Mouse (Mus musculus) gastrocnemius, adult 18-20 months (tissue): Measurements from ENCODE around the gene Bysl. TPM values are rescaled to one million over a fixed set of nuclear protein-coding genes. Genes with fewer than 3 reads are reported as not detected.

Experiments
- DNase-seq: peaks from one replicate; pipeline ENCODE4 v3.0.0; 2021; ENCODE audit warnings: low spot score
- total RNA-seq, 2 experiments: library from RNA; stranded (reverse); gene quantifications; 2 replicates each; pipeline ENCODE4 v1.2.3; 2021

The Bysl gene
- total RNA-seq, 2 experiments from 2014 or later: 13.9 to 15.3 TPM

DNA sequence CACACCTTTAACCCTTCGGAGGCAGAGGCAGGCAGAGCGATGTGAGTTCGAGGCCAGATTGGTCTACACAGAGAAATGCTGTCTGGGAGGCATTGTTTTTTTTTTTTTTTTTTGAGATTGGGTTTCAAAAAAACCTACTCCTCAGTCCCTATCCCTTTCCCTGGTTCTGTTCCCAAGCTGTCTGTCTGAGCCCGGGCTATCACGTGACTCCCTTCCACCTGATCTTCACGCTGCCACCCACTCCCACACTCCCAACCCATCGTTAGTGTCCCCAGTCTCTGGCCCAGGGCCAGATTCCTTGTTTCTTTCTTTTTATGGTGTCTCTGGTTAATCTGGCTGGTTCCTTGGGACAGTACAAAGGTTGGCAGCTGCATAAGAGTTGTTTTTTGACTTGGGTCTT lies 60.2 kb downstream of the Bysl start:
- DNase-seq: no peak

Other genes starting within 250 kb of the Bysl start
- gene Mrps10, start 242.6 kb downstream of the Bysl start, total RNA-seq: 10 to 100 TPM; 32.9 to 34.1 TPM
- gene Guca1b, start 226.1 kb downstream of the Bysl start, total RNA-seq: under 1 TPM; 0.36 to 0.41 TPM
- not detected for gene Guca1a, start 210.9 kb downstream of the Bysl start, total RNA-seq
- under 1 TPM; 0.39 to 0.64 TPM for gene AI661453, start 174.9 kb downstream of the Bysl start, total RNA-seq
- gene 1700001C19Rik, start 174.1 kb downstream of the Bysl start, total RNA-seq: not detected
- 10 to 100 TPM in 1 of 2 experiments, 1 to 10 TPM in 1; 9.2 to 12.1 TPM for gene Taf8, start 109.2 kb downstream of the Bysl start, total RNA-seq
- 10 to 100 TPM; 18.5 to 20.1 TPM for gene Ccnd3, start 106.4 kb downstream of the Bysl start, total RNA-seq
- gene Med20, start 90 bp upstream of the Bysl start, total RNA-seq: 10 to 100 TPM; 14.7 to 15.4 TPM
- gene Gm20517, start 97 bp upstream of the Bysl start, total RNA-seq: 1 to 10 TPM; 1.6 to 2.6 TPM
- 1 to 10 TPM; 3.0 to 3.5 TPM for gene Usp49, start 19.2 kb upstream of the Bysl start, total RNA-seq
- gene Tomm6, start 76.9 kb upstream of the Bysl start, total RNA-seq: 100 to 1,000 TPM; 121 to 123 TPM
- gene Frs3, start 77.5 kb upstream of the Bysl start, total RNA-seq: 1 to 10 TPM; 6.8 to 7.2 TPM
- under 1 TPM; 0.28 to 0.59 TPM for gene Gm21981, start 83.0 kb upstream of the Bysl start, total RNA-seq
- gene Prickle4, start 83.2 kb upstream of the Bysl start, total RNA-seq: 1 to 10 TPM; 2.3 to 2.6 TPM
- not detected for gene Pgc, start 115.3 kb upstream of the Bysl start, total RNA-seq
- 100 to 1,000 TPM in 1 of 2 experiments, 10 to 100 TPM in 1; 93.6 to 108 TPM for gene Tfeb, start 125.5 kb upstream of the Bysl start, total RNA-seq
- gene Mdfi, start 223.2 kb upstream of the Bysl start, total RNA-seq: under 1 TPM in 1 of 2 experiments, not detected in 1; 0.64 TPM